Mouse (Mus musculus) mouse embryonic stem cell (cell line): ENCODE data around the gene Tbrg1.

Source experiments
- in situ Hi-C, 2 experiments: fragments of 300-500 bp; cut with MboI; formaldehyde crosslinking; loops; 1 replicate in 1 of 2; 3 replicates in 1 of 2; pipeline ENCODE4 v1.14.3; 2019 to 2020; ENCODE audit warnings: low sequenced_read_pairs in 2 of 2, low pct_unique_long_range_greater_than_20kb in 1 of 2, mixed read lengths in 1 of 2; ENCODE audit not compliant: unreplicated experiment in 1 of 2

The Tbrg1 gene

GRCm38 (mm10) chr9:37656931-37657481 is at the start of gene Tbrg1:
TSS of gene Tbrg1 (minus strand) at chr9:37657312.
- in situ Hi-C loops = no loop called here

DNA sequence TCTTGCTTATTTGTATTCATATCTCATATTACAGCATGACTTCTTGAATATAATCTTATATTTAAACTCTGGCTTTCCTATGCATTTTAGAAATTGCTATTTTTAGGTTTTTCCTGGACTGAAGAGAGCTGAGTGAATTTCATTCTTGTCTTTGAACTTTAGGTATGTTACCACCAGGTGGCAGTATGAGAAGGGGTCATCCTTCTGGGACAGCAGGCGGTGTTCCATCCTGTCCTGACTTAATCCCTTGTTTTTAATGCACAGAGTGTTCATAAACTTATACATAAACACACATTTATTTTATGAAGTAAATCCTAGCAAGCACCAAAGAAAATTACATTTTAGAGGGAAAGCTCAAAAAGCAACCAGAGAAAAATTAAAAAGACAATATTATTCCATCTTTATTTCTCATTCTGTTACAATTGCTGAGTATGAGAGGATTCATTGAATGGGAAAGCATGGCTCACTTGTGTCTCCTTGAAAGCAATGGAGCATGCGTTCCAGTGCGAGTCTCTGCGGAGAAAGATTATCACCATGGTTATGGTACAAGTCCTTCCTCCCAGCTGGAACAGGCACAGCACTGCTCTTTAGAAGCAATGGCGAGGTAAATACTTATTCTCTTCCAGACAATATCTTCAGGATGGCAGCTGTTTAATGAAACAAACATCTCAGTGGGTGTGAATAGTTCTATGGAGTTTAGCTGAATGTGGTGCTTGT is 33.0 kb upstream of the Tbrg1 start:
- in situ Hi-C loops = loop anchor here (5.0 kb wide), 1 partner anchor 242 kb away; no protein-coding TSS in a partner anchor

DNA sequence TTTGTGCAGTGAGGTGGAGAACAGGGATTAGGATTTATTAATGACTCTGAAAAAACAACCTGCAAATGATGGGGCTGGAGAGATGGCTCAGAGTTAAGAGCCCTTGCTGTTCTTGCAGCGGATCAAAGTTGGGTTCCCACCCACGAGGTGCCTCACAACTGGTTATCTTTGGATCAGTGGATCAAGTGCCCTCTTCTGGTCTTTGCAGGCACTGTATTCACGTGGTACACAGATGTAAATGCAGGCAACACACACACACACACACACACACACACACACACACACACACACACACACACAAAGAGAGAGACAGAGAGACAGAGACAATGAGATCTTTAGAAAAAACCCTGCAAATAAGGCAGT is 30.8 kb upstream of the Tbrg1 start:
- in situ Hi-C loops = loop anchor here in 1 of 2 experiments (5.0 kb wide), 1 partner anchor 244 kb away; no protein-coding TSS in a partner anchor

GRCm38 (mm10) chr9:37687288-37687940 is 30.3 kb upstream of the Tbrg1 start:
- in situ Hi-C loops = loop anchor here in 1 of 2 experiments (5.0 kb wide), 1 partner anchor 245 kb away; no protein-coding TSS in a partner anchor

- in situ Hi-C loops = no loop called here
Measured at GRCm38 (mm10) chr9:37681123-37681522, 24.0 kb upstream of the Tbrg1 start.

GRCm38 (mm10) chr9:37675287-37675686 is 18.2 kb upstream of the Tbrg1 start:
- in situ Hi-C loops = no loop called here

- in situ Hi-C loops = no loop called here
Measured at GRCm38 (mm10) chr9:37670261-37670660, 13.1 kb upstream of the Tbrg1 start.

DNA sequence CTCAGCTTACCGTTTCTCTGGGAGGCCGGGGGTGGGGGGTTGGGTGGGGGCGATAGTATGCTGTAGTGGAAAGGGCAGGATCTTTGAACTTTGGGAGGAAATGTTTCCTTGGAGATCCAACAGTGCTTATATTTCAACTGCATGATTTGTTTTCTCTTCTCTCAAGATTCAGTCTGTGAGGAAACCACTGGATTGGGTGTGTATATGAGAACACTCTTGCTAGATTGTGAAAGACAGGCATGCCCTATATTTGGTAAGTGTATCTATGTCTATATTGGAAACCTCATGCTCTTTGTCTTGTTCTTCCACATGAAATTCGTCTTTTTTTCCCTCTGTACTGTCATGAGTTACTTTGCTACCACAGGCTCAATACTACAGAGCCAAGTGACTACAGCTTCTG is 12.6 kb upstream of the Tbrg1 start:
- in situ Hi-C loops = no loop called here

DNA sequence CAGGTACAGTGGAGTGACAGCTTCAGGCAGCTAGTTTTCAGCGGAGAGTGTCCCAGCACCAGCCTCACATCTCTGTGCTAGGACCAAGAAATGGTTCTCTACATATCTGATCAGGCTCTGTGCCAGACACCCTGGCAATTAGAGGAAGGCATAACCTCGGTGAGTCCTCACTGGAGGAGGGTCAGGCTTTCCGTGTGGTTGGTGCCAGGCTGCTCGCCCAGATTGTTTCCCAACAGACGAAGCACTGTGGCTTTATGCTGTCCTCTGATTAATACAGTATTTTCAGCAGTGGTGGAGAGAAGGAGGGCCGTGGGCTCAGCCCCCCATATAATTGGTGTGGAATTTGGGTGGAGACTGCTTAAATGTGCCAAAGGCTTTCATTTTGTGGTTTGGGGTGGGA is 12.0 kb upstream of the Tbrg1 start, which contains the start of gene Panx3:
Gene Panx3, minus strand, starts transcription at position 121 of the 400 bp plus-strand sequence.
- in situ Hi-C loops = no loop called here

- in situ Hi-C loops = no loop called here
Measured at GRCm38 (mm10) chr9:37666045-37666444, 8.9 kb upstream of the Tbrg1 start.

GRCm38 (mm10) chr9:37664604-37665003 is 7.5 kb upstream of the Tbrg1 start:
- in situ Hi-C loops = no loop called here

GRCm38 (mm10) chr9:37663210-37663609 is 6.1 kb upstream of the Tbrg1 start:
- in situ Hi-C loops = no loop called here

GRCm38 (mm10) chr9:37659413-37659812 is 2.3 kb upstream of the Tbrg1 start:
- in situ Hi-C loops = no loop called here

- in situ Hi-C loops = no loop called here
Measured at GRCm38 (mm10) chr9:37656439-37656881, 652 bp downstream of the Tbrg1 start.

GRCm38 (mm10) chr9:37655961-37656360 is 1.2 kb downstream of the Tbrg1 start:
- in situ Hi-C loops = no loop called here

DNA sequence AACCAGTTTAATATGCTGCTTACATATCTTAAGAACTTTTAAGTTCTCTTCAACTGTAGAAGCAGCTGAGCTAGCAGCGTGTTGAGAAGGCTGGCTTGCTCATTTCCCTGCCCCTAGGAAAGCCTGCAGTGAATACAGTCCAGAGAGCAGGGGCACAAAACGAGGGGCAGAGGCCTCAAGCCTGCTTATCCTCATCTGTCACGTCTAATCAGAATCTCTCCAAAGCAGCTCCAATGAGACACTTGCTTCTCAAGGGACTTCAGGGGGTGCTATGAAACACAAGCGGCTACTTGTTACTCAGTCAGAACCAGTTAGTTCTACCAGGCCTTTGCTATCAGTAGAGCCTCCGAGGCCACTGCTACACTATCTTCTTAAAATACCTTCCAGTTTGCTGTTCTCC is 3.3 kb downstream of the Tbrg1 start:
- in situ Hi-C loops = no loop called here

GRCm38 (mm10) chr9:37650639-37651038 is 6.5 kb downstream of the Tbrg1 start:
- in situ Hi-C loops = no loop called here

DNA sequence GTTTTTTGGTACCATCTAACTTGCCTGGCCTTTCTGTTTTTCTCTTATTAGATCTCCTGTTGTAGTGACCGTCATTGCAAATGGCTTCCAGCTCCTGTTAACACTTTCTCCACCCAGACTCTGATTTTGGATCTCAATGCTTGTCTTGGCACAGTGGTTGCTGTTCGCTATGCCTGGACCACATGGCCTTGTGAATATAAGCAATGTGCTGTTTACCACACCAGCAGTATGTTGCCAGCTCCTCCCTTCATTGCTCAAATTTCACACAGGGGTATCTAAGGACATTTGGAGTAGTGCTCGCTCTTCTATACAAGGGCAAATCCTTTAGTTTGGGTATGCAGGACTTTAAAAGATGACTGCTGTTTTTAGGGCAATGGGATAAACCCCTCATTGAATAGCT is 10.9 kb downstream of the Tbrg1 start:
- in situ Hi-C loops = no loop called here

DNA sequence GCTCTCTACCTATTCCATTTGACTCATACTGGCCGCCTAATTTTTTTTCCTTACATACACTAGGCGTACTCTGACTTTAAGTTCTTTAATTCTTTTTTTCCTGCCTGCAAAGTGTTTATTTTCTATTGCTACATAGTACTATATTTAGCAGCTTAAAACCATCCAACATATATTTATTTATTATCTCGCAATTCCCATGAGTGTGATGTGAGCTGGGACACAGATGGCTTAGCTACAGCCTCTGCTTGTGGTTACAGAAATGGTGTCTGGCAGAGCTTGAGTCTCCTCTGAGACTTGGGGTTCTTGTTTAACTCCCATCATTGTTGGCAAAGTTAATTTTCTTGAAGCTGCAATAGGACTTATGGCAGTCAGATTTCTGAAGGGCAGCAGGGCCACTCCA is 18.4 kb downstream of the Tbrg1 start:
- in situ Hi-C loops = no loop called here
